Mouse (Mus musculus) embryonic facial prominence, embryonic 10.5 days (tissue): ENCODE results near the gene Kctd10. TPM values are rescaled to one million over a fixed set of nuclear protein-coding genes. Genes with fewer than 3 reads are reported as not detected.

Source experiments
- microRNA-seq: library from miRNA; unstranded; fragments of <30 nt; microRNA quantifications from one replicate; pipeline ENCODE4, GENCODE M21; 2017
- polyA plus RNA-seq: library from polyadenylated mRNA; unstranded; fragments of >200 nt; fragmentation: Nextera tagmentation; extraction: Ambion mirVana; gene quantifications from 2 replicates; pipeline ENCODE4 v1.2.1, GENCODE M21; 2016

The Kctd10 gene
- polyA plus RNA-seq, 1 experiment from 2014 or later: 112 TPM

Small RNAs within 50 kb of the gene (microRNA-seq; reads per million reads assigned to microRNA genes)
- gene Mir7027: not detected

Other genes starting within 250 kb of the Kctd10 start
- 3.2 and 4.4 TPM in 2 replicates for gene Acacb, start 234.0 kb downstream of the Kctd10 start, polyA plus RNA-seq
- 1.00 and 1.1 TPM in 2 replicates for gene Foxn4, start 106.7 kb downstream of the Kctd10 start, polyA plus RNA-seq
- gene Myo1h, start 91.3 kb downstream of the Kctd10 start, polyA plus RNA-seq: 0.94 and 1.2 TPM in 2 replicates
- gene Ube3b, start 99 bp upstream of the Kctd10 start, polyA plus RNA-seq: 54.3 and 54.8 TPM in 2 replicates
- gene Mmab, start 63.6 kb upstream of the Kctd10 start, polyA plus RNA-seq: 33.2 and 34.4 TPM in 2 replicates
- gene Mvk, start 63.8 kb upstream of the Kctd10 start, polyA plus RNA-seq: 54.9 and 55.0 TPM in 2 replicates
- 2.3 and 3.8 TPM in 2 replicates for gene Fam222a, start 187.5 kb upstream of the Kctd10 start, polyA plus RNA-seq